9 mouse cellular contexts compared by ENCODE assay signal in the genomic region with DNA sequence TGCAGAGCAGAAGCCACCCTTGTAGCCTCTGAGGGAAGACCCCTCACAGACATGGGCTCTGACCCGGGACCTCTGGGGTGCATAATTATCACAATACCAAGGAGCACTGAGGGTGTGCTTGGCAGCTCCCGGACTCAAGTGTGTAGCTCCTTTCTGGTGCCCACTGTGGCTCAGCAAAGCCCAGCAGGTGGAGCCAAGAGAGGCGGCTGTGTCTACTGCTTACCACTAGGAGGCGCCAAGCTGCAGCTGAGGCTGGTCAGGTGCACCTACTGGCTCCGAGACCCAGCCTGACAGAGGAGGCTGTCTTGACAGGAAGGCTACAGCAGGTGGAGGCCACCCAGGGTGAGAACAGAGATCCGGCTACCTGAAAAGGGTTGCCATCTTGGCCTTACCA. TPM values are rescaled to one million over a fixed set of nuclear protein-coding genes. Genes with fewer than 3 reads are reported as not detected.
A peak's percentile ranks its signal among the peaks of the same experiment; 100 is the strongest.
DNase-seq lines count a peak whose midpoint lies in the region; ATAC-seq and TF ChIP-seq lines count a peak whose summit lies in the region.
"Had no signal": no experiment of that assay in that cellular context is flagged by ENCODE, and none has a peak within 500 bp of the region (broad histone marks: within the 10 kb centered on the region; RNA-seq: fewer than 3 reads in every experiment).

No protein-coding gene starts in this region.

- H3K9ac ChIP-seq in intestine, postnatal 0 days (ENCODE audit: low read depth, low read length), result no peak overlapping the region
- no peak overlapping the region for H3K9ac ChIP-seq in liver, embryonic 11.5 days (ENCODE audit: low read depth, low read length)
- H3K9ac ChIP-seq in neural tube, embryonic 11.5 days (ENCODE audit: low read length), result no peak overlapping the region
- H3K9ac ChIP-seq: limb, embryonic 12.5 days had no signal

- ATAC-seq in cerebellum, adult (ENCODE audit: insufficient number of reproducible peaks, low FRiP score, low TSS enrichment), result no peak
- ATAC-seq in intestine, postnatal 0 days, result peak; percentile 61; the same call in 1 of the 2 replicates
- ATAC-seq in liver, embryonic 11.5 days (replicated peaks; ENCODE audit: low FRiP score), result peak; percentile 48; the same call in 1 of the 2 replicates
- ATAC-seq in neural tube, embryonic 11.5 days (ENCODE audit: insufficient read depth, low FRiP score, low TSS enrichment), result peak; percentile 60

- no peaks in the 10 kb centered on the region for H3K36me3 ChIP-seq in intestine, postnatal 0 days (ENCODE audit: control insufficient read depth, insufficient read depth)
- H3K36me3 ChIP-seq in liver, embryonic 11.5 days (ENCODE audit: control insufficient read depth, insufficient read depth, low read length), result no peaks in the 10 kb centered on the region
- H3K36me3 ChIP-seq in neural tube, embryonic 11.5 days (ENCODE audit: control insufficient read depth, insufficient read depth, low read length), result no peaks in the 10 kb centered on the region
- H3K36me3 ChIP-seq in testis, adult 2 months (ENCODE audit: control insufficient read depth, insufficient read depth, low read length), result no peaks in the 10 kb centered on the region
- H3K36me3 ChIP-seq: limb, embryonic 12.5 days had no signal

- H3K4me3 ChIP-seq in cerebellum, adult 2 months (replicated peaks; ENCODE audit: insufficient read depth, low read depth, low read length), result no peak overlapping the region
- H3K4me3 ChIP-seq in intestine, postnatal 0 days (ENCODE audit: low read depth, low read length), result no peak overlapping the region
- no peak overlapping the region for H3K4me3 ChIP-seq in liver, embryonic 11.5 days (ENCODE audit: low read depth, low read length)
- H3K4me3 ChIP-seq in neural tube, embryonic 11.5 days (ENCODE audit: low read depth, low read length), result no peak overlapping the region
- no peak overlapping the region for H3K4me3 ChIP-seq in testis, adult 2 months (ENCODE audit: control insufficient read depth, low read depth, low read length)
- H3K4me3 ChIP-seq: limb, embryonic 12.5 days had no signal

- peaks cover 22% of the 10 kb centered on the region for H3K4me1 ChIP-seq in cerebellum, adult 2 months (ENCODE audit: control insufficient read depth, insufficient read depth, low read length)
- no peaks in the 10 kb centered on the region for H3K4me1 ChIP-seq in intestine, postnatal 0 days (replicated peaks; ENCODE audit: control insufficient read depth, insufficient read depth, low read length)
- no peaks in the 10 kb centered on the region for H3K4me1 ChIP-seq in liver, embryonic 11.5 days (replicated peaks; ENCODE audit: control insufficient read depth, insufficient read depth, low read length)
- peaks cover 8% of the 10 kb centered on the region; the same call in 1 of the 2 replicates for H3K4me1 ChIP-seq in neural tube, embryonic 11.5 days (ENCODE audit: control insufficient read depth, insufficient read depth, low read length)
- H3K4me1 ChIP-seq in testis, adult 2 months (ENCODE audit: control insufficient read depth, insufficient read depth, low read length), result no peaks in the 10 kb centered on the region

- H3K27ac ChIP-seq in cerebellum, adult 2 months (ENCODE audit: insufficient read depth, low read length), result no peak overlapping the region
- H3K27ac ChIP-seq in intestine, postnatal 0 days (ENCODE audit: low read depth, low read length), result no peak overlapping the region
- H3K27ac ChIP-seq in liver, embryonic 11.5 days (ENCODE audit: low read depth, low read length), result no peak overlapping the region
- H3K27ac ChIP-seq in neural tube, embryonic 11.5 days (ENCODE audit: low read depth, low read length), result no peak overlapping the region
- H3K27ac ChIP-seq in testis, adult 2 months (ENCODE audit: control insufficient read depth, insufficient read depth, low read depth, low read length), result no peak overlapping the region
- H3K27ac ChIP-seq: limb, embryonic 12.5 days had no signal

- TF ChIP-seq POLR2A in cerebellum, adult 2 months (IDR thresholded peaks at IDR 0.05; ENCODE audit: borderline replicate concordance, insufficient read depth, low read length), result no peak
- no peak for TF ChIP-seq POLR2A in testis, adult 2 months (IDR thresholded peaks at IDR 0.05; ENCODE audit: control insufficient read depth, low read depth, low read length)

- DNase-seq in cerebellum, adult 2 months, result peak; percentile 43 to 47
- peak; percentile 81 for DNase-seq in brain, adult 2 months (ENCODE audit: low read depth, low spot score)
- DNase-seq in frontal cortex, postnatal 14 days (ENCODE audit: low spot score in 2 of 2), result peak; percentile 56 to 64
- peak; percentile 57 for DNase-seq in liver, embryonic 11.5 days (ENCODE audit: low spot score)
- peak; percentile 74 for DNase-seq in neural tube, embryonic 11.5 days (ENCODE audit: low spot score)

- TF ChIP-seq CTCF in cerebellum, adult 2 months (IDR thresholded peaks at IDR 0.05; ENCODE audit: borderline replicate concordance, insufficient read depth, low read depth, low read length), result peak; percentile 71
- peak; percentile 100 for TF ChIP-seq CTCF in intestine, postnatal 0 days (IDR thresholded peaks at IDR 0.05; ENCODE audit: low read depth)
- peak; percentile 93 for TF ChIP-seq CTCF in testis, adult 2 months (IDR thresholded peaks at IDR 0.05; ENCODE audit: control insufficient read depth, insufficient read depth, insufficient replicate concordance, low read depth, low read length)

- H3K9me3 ChIP-seq in intestine, postnatal 0 days (ENCODE audit: control insufficient read depth), result no peaks in the 10 kb centered on the region
- H3K9me3 ChIP-seq in liver, embryonic 11.5 days (ENCODE audit: control insufficient read depth, low read length), result no peaks in the 10 kb centered on the region
- no peaks in the 10 kb centered on the region for H3K9me3 ChIP-seq in neural tube, embryonic 11.5 days (ENCODE audit: control insufficient read depth, low read length)
- H3K9me3 ChIP-seq: limb, embryonic 12.5 days had no signal

- H3K27me3 ChIP-seq in cerebellum, adult 2 months (ENCODE audit: control insufficient read depth, insufficient read depth, low read length), result no peaks in the 10 kb centered on the region
- no peaks in the 10 kb centered on the region for H3K27me3 ChIP-seq in intestine, postnatal 0 days (replicated peaks; ENCODE audit: control insufficient read depth, insufficient read depth, low read length)
- no peaks in the 10 kb centered on the region; the same call in 1 of the 2 replicates for H3K27me3 ChIP-seq in liver, embryonic 11.5 days (replicated peaks; ENCODE audit: control insufficient read depth, insufficient read depth, low read length)
- no peaks in the 10 kb centered on the region for H3K27me3 ChIP-seq in neural tube, embryonic 11.5 days (ENCODE audit: control insufficient read depth, insufficient read depth, low read length)
- H3K27me3 ChIP-seq in testis, adult 2 months (ENCODE audit: control insufficient read depth, insufficient read depth, low read length), result no peaks in the 10 kb centered on the region
- H3K27me3 ChIP-seq: limb, embryonic 12.5 days had no signal

- 25% methylated on average over 6 of the region's 6 CpGs for WGBS in cerebellum, adult 2 months
- WGBS in intestine, postnatal 0 days, result 20% methylated on average over 6 of the region's 6 CpGs
- 18% methylated on average over 6 of the region's 6 CpGs for WGBS in liver, embryonic 11.5 days
- WGBS in neural tube, embryonic 11.5 days, result 16% methylated on average over 6 of the region's 6 CpGs

- H3K4me2 ChIP-seq in intestine, postnatal 0 days (replicated peaks; ENCODE audit: low read depth), result no peak overlapping the region
- no peak overlapping the region for H3K4me2 ChIP-seq in liver, embryonic 11.5 days
- no peak overlapping the region for H3K4me2 ChIP-seq in neural tube, embryonic 11.5 days (ENCODE audit: low read depth)
- H3K4me2 ChIP-seq: limb, embryonic 12.5 days had no signal

RNA-seq across cellular contexts. Expression of gene Foxo6, which starts 56.9 kb away (rescaled TPM):
- 1.9 and 2.0 TPM in 2 replicates for polyA plus RNA-seq in cerebellum, adult 2 months (2012; rRNA removed)
- 0.17 and 0.20 TPM in 2 replicates for polyA plus RNA-seq in intestine, postnatal 0 days (2015; fragmentation: Nextera tagmentation; extraction: Ambion mirVana)
- polyA plus RNA-seq in liver, embryonic 11.5 days (2014; fragmentation: Nextera tagmentation; extraction: Ambion mirVana), result 0.06 and 0.14 TPM in 2 replicates
- polyA plus RNA-seq in neural tube, embryonic 11.5 days (2014; fragmentation: Nextera tagmentation; extraction: Ambion mirVana), result 0.45 and 0.62 TPM in 2 replicates
- polyA plus RNA-seq in testis, adult 2 months (2012; rRNA removed), result 3.0 and 3.1 TPM in 2 replicates
